Mouse (Mus musculus) WW6 (cell line): ENCODE results near the gene Ago1.
A peak's percentile ranks its signal among the peaks of the same experiment; 100 is the strongest.

Source experiments
- DNase-seq: peaks from one replicate; pipeline ENCODE4 v3.0.0-alpha.2; 2013; ENCODE audit warnings: low read depth, low spot score

The Ago1 gene

GRCm38 (mm10) chr4:126468285-126468901 is at the start of gene Ago1:
Gene Ago1 (minus strand): TSS chr4:126468583.
- DNase-seq = peak; percentile 83

DNA sequence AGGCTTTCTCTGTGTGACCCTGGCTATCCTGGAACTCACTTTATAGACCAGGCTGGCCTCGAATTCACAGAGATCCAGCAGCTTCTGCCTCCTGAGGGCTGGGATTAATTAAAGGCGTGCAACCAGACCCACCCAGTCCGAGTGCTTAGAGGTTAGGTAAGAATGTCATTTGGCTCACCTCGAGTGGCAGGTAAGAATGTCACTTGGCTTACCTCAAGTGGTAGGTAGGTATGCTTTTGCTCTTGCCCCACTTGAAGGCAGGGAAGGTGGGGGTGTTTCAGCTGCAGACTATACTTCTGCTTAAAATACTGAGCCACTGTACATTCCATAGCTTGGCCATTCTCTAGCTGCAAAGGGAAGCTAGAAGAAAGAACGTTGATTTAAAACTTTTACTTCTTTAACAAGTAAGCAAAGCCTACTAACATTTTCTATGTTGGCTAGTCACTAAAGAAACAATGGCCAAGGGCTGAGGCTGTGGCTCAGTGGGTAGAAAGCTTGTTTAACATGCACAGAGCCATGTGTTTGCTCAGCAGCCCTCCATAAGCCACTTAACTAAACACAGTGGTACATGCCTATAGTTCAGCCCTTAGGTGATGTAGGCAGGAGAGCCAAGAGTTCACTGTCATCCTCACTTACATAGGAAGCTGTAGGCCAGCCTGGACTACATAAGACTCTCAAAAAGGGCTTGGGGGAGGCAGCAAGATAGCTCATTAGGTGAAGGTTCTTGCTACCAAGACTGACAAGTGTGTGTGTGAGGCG is 44.1 kb upstream of the Ago1 start:
- no peak for DNase-seq

- no peak for DNase-seq
These were observed 42.6 kb upstream of the Ago1 start for GRCm38 (mm10) chr4:126511013-126511412.

- no peak for DNase-seq
These were observed 40.7 kb upstream of the Ago1 start for GRCm38 (mm10) chr4:126509072-126509471.

GRCm38 (mm10) chr4:126508110-126508899 is 39.9 kb upstream of the Ago1 start:
- no peak for DNase-seq

DNA sequence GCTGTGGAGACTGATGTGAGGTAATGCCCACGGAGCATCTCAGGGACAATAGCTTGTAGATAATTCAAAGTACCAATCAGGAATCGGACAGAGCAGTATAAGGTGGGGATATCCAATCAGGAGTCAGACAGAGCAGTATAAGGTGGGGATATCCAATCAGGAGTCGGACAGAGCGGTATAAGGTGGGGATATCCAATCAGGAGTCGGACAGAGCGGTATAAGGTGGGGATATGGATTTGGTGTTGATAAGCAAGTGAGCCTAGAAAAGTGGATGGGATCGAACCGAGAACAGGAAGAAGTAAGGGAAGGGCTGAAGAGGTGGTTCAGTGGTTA is 34.6 kb upstream of the Ago1 start:
- DNase-seq = no peak

GRCm38 (mm10) chr4:126502141-126502976 is 34.0 kb upstream of the Ago1 start:
- DNase-seq = no peak

GRCm38 (mm10) chr4:126498601-126499000 is 30.2 kb upstream of the Ago1 start:
- DNase-seq = no peak

DNA sequence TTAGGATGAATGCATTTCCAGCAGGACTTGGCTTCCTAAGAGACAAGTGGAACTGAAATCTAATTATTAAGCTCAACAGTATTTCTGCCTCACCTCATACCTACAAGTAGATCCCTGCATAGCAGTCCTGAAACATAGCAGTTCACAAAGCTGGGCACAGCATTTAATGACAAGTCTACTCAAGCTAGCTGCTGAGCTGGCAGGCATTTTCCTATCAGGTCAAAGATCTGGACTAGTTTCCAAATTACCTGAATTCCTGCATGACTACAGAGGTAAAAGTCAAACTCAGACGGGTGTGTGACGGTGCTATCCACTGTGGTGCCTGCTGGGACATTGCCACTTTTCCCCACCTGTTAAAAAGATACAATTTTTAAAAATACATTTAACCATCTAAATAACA is 28.6 kb upstream of the Ago1 start:
- no peak for DNase-seq

DNA sequence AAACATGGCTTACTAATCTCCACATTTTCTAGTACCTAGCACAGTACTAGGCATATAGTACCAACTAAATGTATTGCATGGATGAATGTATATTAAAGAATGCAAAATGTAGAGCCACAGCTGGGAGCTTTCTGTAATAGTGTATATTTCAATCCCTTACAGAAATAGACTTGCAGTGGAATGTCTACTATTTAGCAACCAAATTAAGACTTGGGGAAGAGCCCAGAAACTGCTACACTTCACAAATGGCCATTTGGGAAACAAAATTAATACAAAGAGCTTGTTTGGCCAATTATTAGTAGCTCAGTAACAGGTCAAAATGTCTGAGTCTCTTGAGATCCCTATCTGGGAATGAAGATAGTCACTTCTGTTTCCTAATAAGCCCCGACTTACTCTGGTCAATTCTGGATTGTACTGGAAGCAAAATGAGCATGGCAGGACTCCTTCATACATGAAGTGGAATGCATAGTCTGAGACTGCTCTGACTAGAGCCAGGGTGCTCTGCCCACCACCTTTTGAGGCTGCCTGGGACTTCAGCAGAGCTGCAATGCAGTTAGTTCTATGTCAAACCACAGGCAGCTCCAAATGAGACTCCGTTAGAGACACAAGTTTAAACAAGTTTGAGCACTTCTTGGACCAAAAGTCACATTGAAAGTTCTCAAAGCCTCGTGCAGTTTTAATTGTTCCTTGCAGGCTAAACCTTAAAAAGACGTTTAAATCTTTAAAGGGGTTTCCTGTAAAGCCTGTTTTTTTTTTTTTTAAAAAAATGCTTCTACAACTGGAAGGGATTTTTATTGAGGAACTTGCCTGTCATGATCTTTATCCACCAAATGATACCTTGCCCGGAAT is 27.8 kb upstream of the Ago1 start:
- no peak for DNase-seq

- no peak for DNase-seq
These were observed 27.1 kb upstream of the Ago1 start for GRCm38 (mm10) chr4:126495453-126495852.

DNA sequence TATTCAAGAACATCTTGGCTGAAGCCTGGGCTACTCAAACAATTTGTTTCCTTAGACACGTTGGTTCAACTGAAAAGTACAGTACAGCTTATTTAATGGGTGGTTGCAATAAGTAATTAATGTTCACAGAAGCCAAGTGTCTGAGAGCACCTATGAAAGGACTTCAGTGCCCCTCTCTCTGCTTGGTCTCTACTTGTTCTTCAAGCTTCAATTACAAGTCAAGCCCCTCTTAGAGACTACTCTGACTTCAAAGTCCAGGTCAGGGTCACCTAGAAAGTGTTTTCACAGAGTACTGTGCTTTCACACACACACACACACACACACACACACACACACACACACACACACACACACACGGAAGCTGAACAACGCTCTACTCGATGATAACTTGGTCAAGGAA is 25.0 kb upstream of the Ago1 start:
- no peak for DNase-seq

GRCm38 (mm10) chr4:126491977-126492376 is 23.6 kb upstream of the Ago1 start:
- no peak for DNase-seq

DNA sequence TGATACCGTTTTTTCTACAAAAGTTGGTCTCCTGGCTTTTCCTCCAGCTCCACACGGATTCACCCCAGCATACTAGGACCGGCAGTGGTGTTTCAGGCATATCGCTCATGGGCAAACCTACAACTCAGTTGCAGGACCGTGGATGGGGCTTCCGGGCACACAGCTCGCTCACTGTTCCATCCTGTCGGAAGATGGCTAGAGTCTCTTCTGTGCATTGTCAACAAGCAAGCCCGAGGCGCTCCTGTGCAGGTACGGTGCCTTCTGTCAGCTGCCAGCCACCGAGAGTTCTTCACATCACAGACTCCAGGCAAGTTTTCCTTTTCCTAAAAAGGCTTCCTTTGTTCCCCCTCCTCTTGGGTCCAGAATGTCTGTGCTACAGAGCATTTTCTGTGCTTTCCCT is 22.3 kb upstream of the Ago1 start:
- no peak for DNase-seq

GRCm38 (mm10) chr4:126489811-126490210 is 21.4 kb upstream of the Ago1 start:
- DNase-seq = no peak

DNA sequence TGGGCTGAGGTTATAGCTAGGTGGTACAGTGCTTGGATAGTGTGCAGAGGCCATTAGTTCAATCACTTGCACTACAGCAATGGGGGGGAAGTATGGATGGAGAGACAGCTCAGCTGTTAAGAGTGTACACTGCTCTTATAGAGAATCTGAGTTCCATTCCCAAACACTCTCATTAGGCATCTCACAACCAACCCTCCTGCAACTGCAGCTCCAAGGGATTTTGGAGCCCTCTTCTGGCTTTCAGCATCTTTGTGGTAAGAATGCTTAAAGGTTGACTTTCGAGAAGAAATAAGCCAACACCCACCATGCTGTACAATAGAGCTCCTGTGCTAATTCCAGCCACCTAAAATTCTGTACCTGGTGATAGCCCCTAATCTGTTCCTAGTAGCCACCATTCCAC is 17.8 kb upstream of the Ago1 start:
- no peak for DNase-seq

DNA sequence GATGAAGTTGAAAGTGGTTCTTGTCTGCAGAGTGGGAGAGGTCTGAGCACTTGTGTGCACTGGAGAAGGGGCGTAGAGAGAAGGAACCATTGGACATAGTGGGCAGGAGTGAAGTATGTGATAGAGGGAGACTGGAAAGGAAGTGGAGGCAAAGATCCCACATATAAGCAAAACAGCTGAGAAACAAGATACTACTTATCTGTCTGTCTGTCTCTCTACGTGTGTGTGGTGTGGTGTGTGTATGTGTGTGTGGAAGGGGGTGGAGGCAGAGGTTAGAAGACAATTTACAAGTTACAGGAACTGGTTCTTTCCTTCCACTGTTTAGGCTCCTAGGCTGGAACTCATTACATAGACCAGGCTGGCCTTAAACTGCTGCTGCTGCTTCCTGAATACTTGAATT is 16.7 kb upstream of the Ago1 start:
- no peak for DNase-seq

DNA sequence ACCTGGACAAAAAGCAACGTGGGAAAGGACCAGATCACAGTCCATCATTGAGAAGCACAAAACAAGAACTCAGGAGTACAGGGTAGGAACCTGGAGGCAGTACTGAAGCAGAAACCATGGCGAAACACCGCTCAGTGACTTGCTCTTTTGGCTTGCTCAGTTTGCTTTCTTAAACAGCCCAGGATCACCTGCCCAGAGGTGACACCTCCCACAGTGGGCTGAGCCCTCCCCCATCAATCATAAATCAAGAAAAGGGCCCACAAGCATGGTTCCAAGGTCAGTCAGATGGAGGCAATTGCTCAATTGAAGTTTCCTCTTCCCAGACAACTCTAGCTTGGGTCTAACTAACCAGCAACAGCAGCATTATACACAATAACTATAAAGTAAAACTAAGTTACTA is 15.5 kb upstream of the Ago1 start:
- no peak for DNase-seq

- no peak for DNase-seq
These were observed 14.6 kb upstream of the Ago1 start for GRCm38 (mm10) chr4:126482951-126483350.

- no peak for DNase-seq
These were observed 13.1 kb upstream of the Ago1 start for GRCm38 (mm10) chr4:126481461-126481860.

DNA sequence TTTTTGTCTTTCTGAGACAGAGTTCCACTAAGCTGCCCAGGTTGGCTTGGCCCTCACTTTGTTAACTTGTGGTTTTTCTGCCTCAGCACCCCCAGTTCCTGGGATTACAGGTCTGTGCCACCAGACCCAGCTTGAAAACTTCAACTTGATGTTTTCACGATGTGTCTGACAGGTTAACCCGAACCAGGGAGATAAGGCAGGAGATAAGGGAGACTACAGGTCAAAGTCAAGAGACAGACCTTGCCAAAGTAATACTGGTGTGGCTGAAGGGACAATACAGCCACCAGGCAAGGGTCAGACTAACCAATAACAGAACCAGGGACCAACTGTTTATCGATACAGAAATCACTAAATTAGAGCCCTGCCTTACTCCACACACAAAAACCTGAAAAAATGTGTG is 11.9 kb upstream of the Ago1 start:
- no peak for DNase-seq
